Mouse (Mus musculus) bone marrow, adult 2 months (tissue): ENCODE measurements around the gene C130050O18Rik.

Experiments
- CTCF ChIP-seq: fragments of 200-500 bp; IDR thresholded peaks from 2 replicates; pipeline ENCODE4 v1.5.1; 2011; ENCODE audit warnings: low read length, control low read depth; ENCODE audit not compliant: control insufficient read depth, insufficient read depth
- POLR2A ChIP-seq: fragments of 200-500 bp; IDR thresholded peaks from 2 replicates; pipeline ENCODE4 v1.6.1; 2011; ENCODE audit warnings: low read depth, mild to moderate bottlenecking, control low read depth, low read length, borderline replicate concordance; ENCODE audit not compliant: control insufficient read depth

- TF ChIP-seq POLR2A (no peak), CTCF (no peak)
These were observed 22.9 kb downstream of the C130050O18Rik start for GRCm38 (mm10) chr5:139427989-139428388.
